Mouse (Mus musculus): ENCODE results near the gene Agbl1. TPM values are rescaled to one million over a fixed set of nuclear protein-coding genes. Genes with fewer than 3 reads are reported as not detected.
A peak's percentile ranks its signal among the peaks of the same experiment; 100 is the strongest.

Gene Agbl1
- polyA plus RNA-seq, 1 experiment from 2014 or later, result not detected

GRCm38 (mm10) chr7:76410403-76411180 lies 180.9 kb downstream of the Agbl1 start:
- Histone ChIP-seq H3K4me3 (ENCODE audit: low read length) (peak overlapping the region; percentile 25), H3K27ac (ENCODE audit: low read length) (peak overlapping the region; percentile 26)
- peak; percentile 65 for ATAC-seq (replicated peaks; ENCODE audit: extremely low read depth, insufficient read depth, low FRiP score)

DNA sequence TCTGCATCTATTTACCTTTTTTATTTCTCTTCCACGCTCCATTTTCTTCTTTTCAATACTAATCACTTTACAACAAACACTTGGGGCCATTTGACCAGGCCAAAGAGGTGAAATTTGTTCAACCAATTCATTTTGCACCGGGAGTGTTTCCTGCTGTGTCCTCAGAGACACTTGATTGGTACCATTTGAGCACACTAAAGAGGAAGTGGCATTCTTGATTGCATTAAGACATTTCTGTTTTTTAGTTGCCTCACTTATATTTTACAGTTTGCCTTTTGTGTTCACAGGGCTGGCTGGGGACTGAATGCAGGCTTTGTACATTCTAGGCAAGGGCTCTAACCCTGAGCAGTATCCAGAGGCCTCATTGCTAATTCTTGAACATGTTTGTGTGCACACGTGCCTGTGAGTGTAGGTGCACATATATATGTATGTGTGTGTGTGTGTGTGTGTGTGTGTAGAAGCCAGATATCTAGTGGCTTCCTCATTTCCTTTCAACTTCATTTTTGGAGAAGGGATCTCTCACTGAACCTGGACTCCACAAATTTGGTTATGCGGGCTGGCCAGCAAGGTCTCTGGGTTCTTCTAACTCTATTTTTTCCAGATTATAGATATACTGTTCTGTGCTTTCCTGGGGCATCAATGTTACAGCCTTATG lies 182.4 kb downstream of the Agbl1 start:
- no peak overlapping the region for H3K9ac ChIP-seq (ENCODE audit: low read length)
- no peak overlapping the region for H3K27ac ChIP-seq (ENCODE audit: low read length)
- ATAC-seq (replicated peaks; ENCODE audit: extremely low read depth, insufficient read depth, low FRiP score), result no peak
- H3K4me1 ChIP-seq (ENCODE audit: control insufficient read depth, insufficient read depth, low read length), result peaks cover 10% of the 10 kb centered on the region; the same call in 1 of the 2 replicates
- no peaks in the 10 kb centered on the region for H3K9me3 ChIP-seq (replicated peaks; ENCODE audit: control insufficient read depth, low read length)
- WGBS, result 77% methylated on average over 4 of the region's 4 CpGs
- no peak overlapping the region for H3K4me2 ChIP-seq (ENCODE audit: low read depth, low read length)
- no peak overlapping the region for H3K4me3 ChIP-seq (ENCODE audit: low read length)
- H3K36me3 ChIP-seq (ENCODE audit: control insufficient read depth, insufficient read depth), result no peaks in the 10 kb centered on the region
- no peaks in the 10 kb centered on the region for H3K27me3 ChIP-seq (ENCODE audit: control insufficient read depth, insufficient read depth, low read length)

More at GRCm38 (mm10) chr7:76410403-76411180, 180.9 kb downstream of the Agbl1 start:
- Histone ChIP-seq H3K27me3 (ENCODE audit: control insufficient read depth, insufficient read depth, low read length) (no peaks in the 10 kb centered on the region), H3K9ac (ENCODE audit: low read length) (no peak overlapping the region), H3K4me1 (ENCODE audit: control insufficient read depth, insufficient read depth, low read length) (peaks cover 10% of the 10 kb centered on the region; the same call in 1 of the 2 replicates), H3K9me3 (replicated peaks; ENCODE audit: control insufficient read depth, low read length) (no peaks in the 10 kb centered on the region), H3K36me3 (ENCODE audit: control insufficient read depth, insufficient read depth) (no peaks in the 10 kb centered on the region), H3K4me2 (ENCODE audit: low read depth, low read length) (peak overlapping the region; percentile 51)
- WGBS, result 25% methylated on average over 9 of the region's 9 CpGs

- ATAC-seq (replicated peaks; ENCODE audit: extremely low read depth, insufficient read depth, low FRiP score), result no peak
- WGBS, result 57% methylated on average over 3 of the region's 3 CpGs
- Histone ChIP-seq H3K4me2 (ENCODE audit: low read depth, low read length) (no peak overlapping the region), H3K4me3 (ENCODE audit: low read length) (no peak overlapping the region), H3K9me3 (replicated peaks; ENCODE audit: control insufficient read depth, low read length) (no peaks in the 10 kb centered on the region), H3K27me3 (ENCODE audit: control insufficient read depth, insufficient read depth, low read length) (no peaks in the 10 kb centered on the region), H3K9ac (ENCODE audit: low read length) (no peak overlapping the region), H3K36me3 (ENCODE audit: control insufficient read depth, insufficient read depth) (no peaks in the 10 kb centered on the region), H3K4me1 (ENCODE audit: control insufficient read depth, insufficient read depth, low read length) (peaks cover 1% of the 10 kb centered on the region; the same call in 1 of the 2 replicates), H3K27ac (ENCODE audit: low read length) (no peak overlapping the region)
These were observed 186.5 kb downstream of the Agbl1 start for GRCm38 (mm10) chr7:76416084-76416597.

DNA sequence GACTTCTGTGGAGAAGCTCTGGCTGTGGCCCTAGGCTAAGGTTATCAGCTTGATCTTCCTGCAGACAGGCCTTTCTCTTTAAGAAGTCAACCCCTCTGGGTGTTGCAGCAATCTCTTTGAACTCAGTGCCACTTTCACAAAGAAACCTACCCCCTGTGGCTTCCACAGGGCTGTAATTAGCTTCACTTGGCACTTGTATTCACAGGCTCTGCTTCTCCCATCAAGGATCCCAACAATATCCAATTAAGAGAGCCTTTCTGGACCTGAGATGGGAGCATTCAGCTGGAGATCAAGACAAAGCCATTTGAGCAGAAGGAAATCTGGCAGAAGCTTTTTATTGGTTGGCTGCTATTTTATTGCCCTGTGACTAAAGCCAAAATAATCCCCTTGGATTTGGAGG lies 208.9 kb downstream of the Agbl1 start:
- Histone ChIP-seq H3K36me3 (ENCODE audit: control insufficient read depth, insufficient read depth) (no peaks in the 10 kb centered on the region), H3K4me2 (ENCODE audit: low read depth, low read length) (no peak overlapping the region), H3K4me1 (ENCODE audit: control insufficient read depth, insufficient read depth, low read length) (no peaks in the 10 kb centered on the region), H3K4me3 (ENCODE audit: low read length) (no peak overlapping the region), H3K9me3 (replicated peaks; ENCODE audit: control insufficient read depth, low read length) (no peaks in the 10 kb centered on the region), H3K27ac (ENCODE audit: low read length) (no peak overlapping the region), H3K27me3 (ENCODE audit: control insufficient read depth, insufficient read depth, low read length) (no peaks in the 10 kb centered on the region), H3K9ac (ENCODE audit: low read length) (no peak overlapping the region)
- no peak for ATAC-seq (replicated peaks; ENCODE audit: extremely low read depth, insufficient read depth, low FRiP score)

DNA sequence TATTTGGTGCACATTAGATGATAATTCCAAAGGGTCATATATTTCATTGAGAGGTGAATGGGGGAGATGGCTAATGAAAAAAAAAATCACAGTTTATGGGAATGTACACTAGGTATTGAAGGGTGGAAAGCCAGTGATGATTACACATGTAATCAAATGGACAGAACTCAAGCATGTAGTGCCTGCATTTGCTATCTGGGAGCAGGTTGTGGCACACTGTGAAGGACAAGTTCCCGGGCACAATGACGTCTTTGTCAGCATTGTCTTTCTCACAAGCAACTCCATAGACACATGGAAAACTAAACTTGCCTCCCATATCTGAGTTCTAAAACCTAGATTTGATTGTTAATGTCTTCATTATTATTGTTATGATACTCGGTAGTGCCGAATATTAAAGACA lies 209.3 kb downstream of the Agbl1 start:
- no peaks in the 10 kb centered on the region for H3K36me3 ChIP-seq (ENCODE audit: control insufficient read depth, insufficient read depth)
- no peak overlapping the region for H3K4me2 ChIP-seq (ENCODE audit: low read depth, low read length)
- ATAC-seq (replicated peaks; ENCODE audit: extremely low read depth, insufficient read depth, low FRiP score), result no peak
- no peak overlapping the region for H3K4me3 ChIP-seq (ENCODE audit: low read length)
- no peaks in the 10 kb centered on the region for H3K9me3 ChIP-seq (replicated peaks; ENCODE audit: control insufficient read depth, low read length)
- no peaks in the 10 kb centered on the region for H3K27me3 ChIP-seq (ENCODE audit: control insufficient read depth, insufficient read depth, low read length)
- no peak overlapping the region for H3K9ac ChIP-seq (ENCODE audit: low read length)
- no peaks in the 10 kb centered on the region for H3K4me1 ChIP-seq (ENCODE audit: control insufficient read depth, insufficient read depth, low read length)
- 65% methylated on average over 4 of the region's 4 CpGs for WGBS
- H3K27ac ChIP-seq (ENCODE audit: low read length), result no peak overlapping the region

DNA sequence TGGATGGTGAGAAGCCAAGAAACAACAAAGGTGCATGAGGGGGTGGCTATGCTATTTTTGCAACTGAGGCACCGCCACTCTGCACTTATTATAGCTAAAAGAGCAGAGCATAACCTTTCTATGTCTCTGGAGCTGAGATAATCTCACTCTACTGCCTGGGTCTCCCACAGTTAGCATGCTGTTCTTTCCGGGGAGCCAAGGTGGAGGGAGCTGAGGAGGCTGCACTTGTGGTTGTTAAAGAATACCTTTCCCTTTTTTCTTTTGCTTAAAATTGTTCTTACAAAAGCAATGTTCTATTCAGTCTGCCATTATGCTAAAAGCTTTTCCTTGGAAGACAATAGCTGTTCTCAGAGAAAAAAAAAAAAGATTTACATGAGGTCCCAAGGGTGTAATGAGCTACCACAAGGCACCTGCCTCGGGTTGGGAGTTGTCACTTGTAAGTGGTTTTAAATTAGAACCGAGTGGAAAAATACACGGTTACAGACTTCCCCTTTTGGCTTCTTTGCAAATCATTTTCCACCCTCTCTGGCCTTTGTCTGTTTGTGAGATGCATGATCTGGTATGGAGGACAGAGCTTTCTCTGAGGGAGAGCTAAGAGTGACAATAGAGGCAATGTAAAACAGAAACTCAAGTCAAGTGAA lies 232.8 kb downstream of the Agbl1 start:
- Histone ChIP-seq H3K27ac (ENCODE audit: low read length) (no peak overlapping the region), H3K27me3 (ENCODE audit: control insufficient read depth, insufficient read depth, low read length) (no peaks in the 10 kb centered on the region), H3K4me1 (ENCODE audit: control insufficient read depth, insufficient read depth, low read length) (no peaks in the 10 kb centered on the region), H3K4me2 (ENCODE audit: low read depth, low read length) (no peak overlapping the region), H3K36me3 (ENCODE audit: control insufficient read depth, insufficient read depth) (no peaks in the 10 kb centered on the region), H3K9ac (ENCODE audit: low read length) (no peak overlapping the region), H3K4me3 (ENCODE audit: low read length) (no peak overlapping the region), H3K9me3 (replicated peaks; ENCODE audit: control insufficient read depth, low read length) (no peaks in the 10 kb centered on the region)
- 49% methylated on average over 5 of the region's 5 CpGs for WGBS
- ATAC-seq (replicated peaks; ENCODE audit: extremely low read depth, insufficient read depth, low FRiP score), result no peak

GRCm38 (mm10) chr7:76466427-76466826 lies 236.7 kb downstream of the Agbl1 start:
- no peak overlapping the region for H3K27ac ChIP-seq (ENCODE audit: low read length)
- no peaks in the 10 kb centered on the region for H3K27me3 ChIP-seq (ENCODE audit: control insufficient read depth, insufficient read depth, low read length)
- H3K4me2 ChIP-seq (ENCODE audit: low read depth, low read length), result no peak overlapping the region
- H3K4me3 ChIP-seq (ENCODE audit: low read length), result no peak overlapping the region
- no peaks in the 10 kb centered on the region for H3K9me3 ChIP-seq (replicated peaks; ENCODE audit: control insufficient read depth, low read length)
- WGBS, result 58% methylated on average over 2 of the region's 2 CpGs
- no peaks in the 10 kb centered on the region for H3K36me3 ChIP-seq (ENCODE audit: control insufficient read depth, insufficient read depth)
- no peak overlapping the region for H3K9ac ChIP-seq (ENCODE audit: low read length)
- ATAC-seq (replicated peaks; ENCODE audit: extremely low read depth, insufficient read depth, low FRiP score), result no peak
- H3K4me1 ChIP-seq (ENCODE audit: control insufficient read depth, insufficient read depth, low read length), result no peaks in the 10 kb centered on the region

- WGBS, result 49% methylated on average over 6 of the region's 6 CpGs
- H3K4me2 ChIP-seq (ENCODE audit: low read depth, low read length), result no peak overlapping the region
- H3K4me3 ChIP-seq (ENCODE audit: low read length), result no peak overlapping the region
- H3K27ac ChIP-seq (ENCODE audit: low read length), result no peak overlapping the region
- H3K9ac ChIP-seq (ENCODE audit: low read length), result no peak overlapping the region
- no peak for ATAC-seq (replicated peaks; ENCODE audit: extremely low read depth, insufficient read depth, low FRiP score)
- no peaks in the 10 kb centered on the region for H3K36me3 ChIP-seq (ENCODE audit: control insufficient read depth, insufficient read depth)
- H3K27me3 ChIP-seq (ENCODE audit: control insufficient read depth, insufficient read depth, low read length), result no peaks in the 10 kb centered on the region
- no peaks in the 10 kb centered on the region for H3K4me1 ChIP-seq (ENCODE audit: control insufficient read depth, insufficient read depth, low read length)
- H3K9me3 ChIP-seq (replicated peaks; ENCODE audit: control insufficient read depth, low read length), result no peaks in the 10 kb centered on the region
These were observed 244.5 kb downstream of the Agbl1 start for GRCm38 (mm10) chr7:76474233-76474632.

DNA sequence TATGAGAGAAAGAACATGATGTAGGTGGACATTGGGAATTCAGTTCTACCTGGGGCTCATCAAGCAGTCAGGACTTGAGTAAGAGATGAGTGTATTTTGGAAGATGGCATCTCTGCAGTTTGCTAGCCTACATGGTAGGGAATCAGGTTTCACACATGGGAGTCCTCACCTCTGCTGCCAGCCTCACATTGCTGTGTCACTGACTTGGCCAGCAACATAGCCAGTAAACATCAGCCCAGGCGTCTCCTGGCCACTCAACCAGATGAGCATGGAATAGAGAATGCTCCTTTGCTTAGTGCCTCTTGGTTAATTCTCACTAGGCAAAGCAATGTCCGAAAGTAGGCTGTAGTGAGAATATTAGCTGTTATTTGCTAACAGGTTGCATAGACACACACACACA lies 255.9 kb downstream of the Agbl1 start:
- no peak overlapping the region for H3K27ac ChIP-seq (ENCODE audit: low read length)
- ATAC-seq (replicated peaks; ENCODE audit: extremely low read depth, insufficient read depth, low FRiP score), result no peak
- no peaks in the 10 kb centered on the region for H3K4me1 ChIP-seq (ENCODE audit: control insufficient read depth, insufficient read depth, low read length)
- 71% methylated on average over 2 of the region's 2 CpGs for WGBS
- H3K9ac ChIP-seq (ENCODE audit: low read length), result no peak overlapping the region
- H3K4me2 ChIP-seq (ENCODE audit: low read depth, low read length), result no peak overlapping the region
- H3K36me3 ChIP-seq (ENCODE audit: control insufficient read depth, insufficient read depth), result no peaks in the 10 kb centered on the region
- H3K27me3 ChIP-seq (ENCODE audit: control insufficient read depth, insufficient read depth, low read length), result no peaks in the 10 kb centered on the region
- no peak overlapping the region for H3K4me3 ChIP-seq (ENCODE audit: low read length)
- H3K9me3 ChIP-seq (replicated peaks; ENCODE audit: control insufficient read depth, low read length), result no peaks in the 10 kb centered on the region

Data from heart, embryonic 16.5 days (tissue).